3 mouse cellular contexts compared by ENCODE assay signal in genomic region chr6:99624542-99624941, GRCm38 (mm10).
A peak's percentile ranks its signal among the peaks of the same experiment; 100 is the strongest.
TF ChIP-seq lines count a peak whose summit lies in the region.

No protein-coding gene starts in this region.

TF ChIP-seq in CH12.LX, 34 proteins besides CTCF, POLR2A, EP300 and RAD21 (continued from another document):
- TF ChIP-seq MAX (IDR thresholded peaks at IDR 0.05; ENCODE audit: low read length) (no peak), SMC3 (IDR thresholded peaks at IDR 0.05; ENCODE audit: low read depth, low read length) (no peak)
TF ChIP-seq in CH12.LX: peak in this region for 0.

TF ChIP-seq in MEL, 35 proteins besides CTCF, POLR2A, EP300 and RAD21 (continued from another document):
- TF ChIP-seq USF1 (IDR thresholded peaks at IDR 0.05; ENCODE audit: low read depth, low read length) (peak; percentile 53; the same call in 1 of the 2 replicates), MAX (IDR thresholded peaks at IDR 0.05; ENCODE audit: low read length) (no peak), MYC (IDR thresholded peaks at IDR 0.05; ENCODE audit: low read depth, low read length) (no peak), E2F4 (IDR thresholded peaks at IDR 0.05; ENCODE audit: borderline replicate concordance, low read depth, low read length) (no peak), GATA1 (IDR thresholded peaks at IDR 0.05; ENCODE audit: low read depth, low read length) (no peak), BHLHE40 (IDR thresholded peaks at IDR 0.05; ENCODE audit: borderline replicate concordance, low read depth, low read length) (no peak)

TF ChIP-seq in myocyte, 11 proteins besides CTCF, POLR2A, EP300 and RAD21 (continued from another document):
- TF ChIP-seq MYOD1 (IDR thresholded peaks at IDR 0.05; ENCODE audit: control insufficient read depth in 1 of 3, insufficient read length in 2 of 3, low read depth in 2 of 3) (peak in 2 of 3 experiments; percentile 18 to 41), TCF3 (IDR thresholded peaks at IDR 0.05; ENCODE audit: insufficient read length, low read depth) (no peak), POLR2AphosphoS2 (IDR thresholded peaks at IDR 0.05; ENCODE audit: insufficient read length, low read depth) (no peak), USF1 (IDR thresholded peaks at IDR 0.05; ENCODE audit: low read depth) (peak; percentile 15)
